Mouse (Mus musculus) heart, postnatal 25 days (tissue): ENCODE results near the gene Stk32c. TPM values are rescaled to one million over a fixed set of nuclear protein-coding genes. Genes with fewer than 3 reads are reported as not detected.

ENCODE experiments used
- DNase-seq: peaks from one replicate; pipeline ENCODE4 v3.0.0; 2022; ENCODE audit warnings: low spot score
- intact Hi-C: fragments of 180-260 bp; cut with DNase I; formaldehyde crosslinking; loops from one replicate; pipeline ENCODE4 v1.15.1; 2025
- total RNA-seq, 2 experiments: library from RNA; stranded (reverse); gene quantifications; 2 replicates each; pipeline ENCODE4 v1.2.3; 2021

Gene Stk32c
- total RNA-seq, 2 experiments from 2014 or later = 0.73 to 0.99 TPM

- no peak for DNase-seq
- intact Hi-C loops = no loop called here
Observed at GRCm38 (mm10) chr7:139081158-139081557, 131.9 kb downstream of the Stk32c start.

GRCm38 (mm10) chr7:139080714-139081113 lies 132.4 kb downstream of the Stk32c start:
- DNase-seq = no peak
- intact Hi-C loops = no loop called here

GRCm38 (mm10) chr7:139079141-139079540 lies 134.0 kb downstream of the Stk32c start:
- intact Hi-C loops = no loop called here
- DNase-seq = no peak

GRCm38 (mm10) chr7:139078181-139078580 lies 134.9 kb downstream of the Stk32c start:
- DNase-seq = no peak
- intact Hi-C loops = no loop called here

- intact Hi-C loops = no loop called here
- DNase-seq = no peak
Observed at GRCm38 (mm10) chr7:139077283-139077682, 135.8 kb downstream of the Stk32c start.

- intact Hi-C loops = no loop called here
- no peak for DNase-seq
Observed at GRCm38 (mm10) chr7:139075054-139075794, 137.9 kb downstream of the Stk32c start.

GRCm38 (mm10) chr7:139074189-139074588 lies 138.9 kb downstream of the Stk32c start:
- DNase-seq = no peak
- intact Hi-C loops = no loop called here

- DNase-seq = no peak
- intact Hi-C loops = no loop called here
Observed at GRCm38 (mm10) chr7:139068182-139068623, 144.9 kb downstream of the Stk32c start.

- no peak for DNase-seq
- intact Hi-C loops = no loop called here
Observed at GRCm38 (mm10) chr7:139063406-139063805, 149.7 kb downstream of the Stk32c start.

Other genes with a start within 250 kb of the Stk32c start
- gene Dpysl4, start 127.3 kb downstream of the Stk32c start, total RNA-seq = 1 to 10 TPM; 4.9 to 5.7 TPM
- 10 to 100 TPM; 19.1 to 20.0 TPM for gene Lrrc27, start 319 bp downstream of the Stk32c start, total RNA-seq
- gene Pwwp2b, start 35.2 kb upstream of the Stk32c start, total RNA-seq = 1 to 10 TPM; 8.7 to 9.7 TPM
- gene Inpp5a, start 175.8 kb upstream of the Stk32c start, total RNA-seq = 100 to 1,000 TPM; 292 to 306 TPM